Comparison of ENCODE assay signal across 10 mouse cellular contexts in genomic region chr6:120820144-120820543, GRCm38 (mm10). TPM values are rescaled to one million over a fixed set of nuclear protein-coding genes. Genes with fewer than 3 reads are reported as not detected.
DNase-seq lines count a peak whose midpoint lies in the region; ATAC-seq lines count a peak whose summit lies in the region.
"Had no signal": no experiment of that assay in that cellular context is flagged by ENCODE, and none has a peak within 500 bp of the region (broad histone marks: within the 10 kb centered on the region; RNA-seq: fewer than 3 reads in every experiment).

No protein-coding gene starts in this region.

- H3K9me3 ChIP-seq in embryonic facial prominence, embryonic 12.5 days = no peaks in the 10 kb centered on the region
- peaks cover 6% of the 10 kb centered on the region; the same call in 1 of the 2 replicates for H3K9me3 ChIP-seq in embryonic facial prominence, embryonic 10.5 days
- no peaks in the 10 kb centered on the region for H3K9me3 ChIP-seq in neural tube, embryonic 14.5 days (ENCODE audit: control insufficient read depth, low read length)
- H3K9me3 ChIP-seq in stomach, embryonic 16.5 days (replicated peaks; ENCODE audit: control insufficient read depth, low read length) = no peaks in the 10 kb centered on the region
- H3K9me3 ChIP-seq: hindbrain, embryonic 15.5 days had no signal

- no peak overlapping the region for H3K9ac ChIP-seq in embryonic facial prominence, embryonic 12.5 days
- H3K9ac ChIP-seq in neural tube, embryonic 14.5 days (replicated peaks; ENCODE audit: low read depth, low read length) = no peak overlapping the region
- H3K9ac ChIP-seq in stomach, embryonic 16.5 days (ENCODE audit: low read length) = no peak overlapping the region
- H3K9ac ChIP-seq: hindbrain, embryonic 15.5 days had no signal

- H3K27ac ChIP-seq in embryonic facial prominence, embryonic 12.5 days = no peak overlapping the region
- H3K27ac ChIP-seq in embryonic facial prominence, embryonic 10.5 days (replicated peaks) = no peak overlapping the region
- H3K27ac ChIP-seq in neural tube, embryonic 14.5 days (ENCODE audit: low read depth, low read length) = no peak overlapping the region
- no peak overlapping the region for H3K27ac ChIP-seq in stomach, embryonic 16.5 days (ENCODE audit: low read length)
- H3K27ac ChIP-seq: hindbrain, embryonic 15.5 days had no signal

- peaks cover 23% of the 10 kb centered on the region for H3K36me3 ChIP-seq in embryonic facial prominence, embryonic 12.5 days
- H3K36me3 ChIP-seq in embryonic facial prominence, embryonic 10.5 days (replicated peaks) = peaks cover 27% of the 10 kb centered on the region
- peaks cover 11% of the 10 kb centered on the region for H3K36me3 ChIP-seq in neural tube, embryonic 14.5 days (ENCODE audit: control insufficient read depth, insufficient read depth, low read length)
- H3K36me3 ChIP-seq in stomach, embryonic 16.5 days (ENCODE audit: control insufficient read depth, insufficient read depth, low read length) = peaks cover 16% of the 10 kb centered on the region

- H3K4me2 ChIP-seq in embryonic facial prominence, embryonic 12.5 days (replicated peaks) = 0 out of 2 replicates have a peak overlapping the region, but pooled peaks have one; percentile 7
- peak overlapping the region; percentile 4; the same call in 1 of the 2 replicates for H3K4me2 ChIP-seq in neural tube, embryonic 14.5 days (ENCODE audit: low read depth, low read length)
- H3K4me2 ChIP-seq in stomach, embryonic 16.5 days (ENCODE audit: low read depth, low read length) = peak overlapping the region; percentile 24; the same call in 1 of the 2 replicates

- DNase-seq in embryonic facial prominence, embryonic 10.5 days (ENCODE audit: low spot score) = no peak
- DNase-seq in neural tube, embryonic 10.5 days (ENCODE audit: extremely low spot score, low spot score) = no peak
- DNase-seq in kidney, postnatal 4 days = peak; percentile 11 to 35
- DNase-seq in frontal cortex, postnatal 10 days (ENCODE audit: low spot score in 2 of 2) = no peak
- no peak for DNase-seq in retina, embryonic 14.5 days (ENCODE audit: low spot score)
- DNase-seq: right cerebral cortex, postnatal 14 days had no signal

- no peak overlapping the region for H3K4me3 ChIP-seq in embryonic facial prominence, embryonic 12.5 days
- no peak overlapping the region for H3K4me3 ChIP-seq in embryonic facial prominence, embryonic 10.5 days
- H3K4me3 ChIP-seq in neural tube, embryonic 14.5 days (ENCODE audit: low read depth, low read length) = no peak overlapping the region
- no peak overlapping the region for H3K4me3 ChIP-seq in stomach, embryonic 16.5 days (replicated peaks; ENCODE audit: low read length)
- H3K4me3 ChIP-seq: hindbrain, embryonic 15.5 days had no signal

- H3K4me1 ChIP-seq in embryonic facial prominence, embryonic 12.5 days = peaks cover 9% of the 10 kb centered on the region
- peaks cover 10% of the 10 kb centered on the region for H3K4me1 ChIP-seq in embryonic facial prominence, embryonic 10.5 days
- H3K4me1 ChIP-seq in neural tube, embryonic 14.5 days (ENCODE audit: control insufficient read depth, insufficient read depth, low read length) = peaks cover 6% of the 10 kb centered on the region; the same call in 1 of the 2 replicates
- peaks cover 6% of the 10 kb centered on the region for H3K4me1 ChIP-seq in stomach, embryonic 16.5 days (ENCODE audit: control insufficient read depth, insufficient read depth, low read length)

- no peak for ATAC-seq in embryonic facial prominence, embryonic 12.5 days (ENCODE audit: insufficient number of reproducible peaks, insufficient read depth, low FRiP score, low TSS enrichment)
- ATAC-seq in neural tube, embryonic 14.5 days (ENCODE audit: low read depth) = no peak
- no peak for ATAC-seq in stomach, embryonic 16.5 days (ENCODE audit: insufficient read depth, low FRiP score)

- 81% methylated on average over 5 of the region's 5 CpGs for WGBS in embryonic facial prominence, embryonic 12.5 days
- 90% methylated on average over 5 of the region's 5 CpGs for WGBS in embryonic facial prominence, embryonic 10.5 days
- WGBS in neural tube, embryonic 14.5 days = 94% methylated on average over 5 of the region's 5 CpGs
- WGBS in stomach, embryonic 16.5 days = 79% methylated on average over 5 of the region's 5 CpGs

- H3K27me3 ChIP-seq in embryonic facial prominence, embryonic 12.5 days = no peaks in the 10 kb centered on the region
- no peaks in the 10 kb centered on the region for H3K27me3 ChIP-seq in embryonic facial prominence, embryonic 10.5 days (replicated peaks; ENCODE audit: low read depth, poor library complexity, severe bottlenecking)
- no peaks in the 10 kb centered on the region for H3K27me3 ChIP-seq in neural tube, embryonic 14.5 days (ENCODE audit: control insufficient read depth, insufficient read depth, low read length)
- no peaks in the 10 kb centered on the region for H3K27me3 ChIP-seq in stomach, embryonic 16.5 days (ENCODE audit: control insufficient read depth, insufficient read depth, low read length)
- H3K27me3 ChIP-seq: hindbrain, embryonic 15.5 days had no signal

RNA-seq across cellular contexts. Expression of gene Atp6v1e1, which starts 2.4 kb away (rescaled TPM):
- polyA plus RNA-seq in embryonic facial prominence, embryonic 12.5 days (2016; fragmentation: Nextera tagmentation; extraction: Ambion mirVana) = 121 TPM in 2 replicates
- polyA plus RNA-seq in embryonic facial prominence, embryonic 10.5 days (2016; fragmentation: Nextera tagmentation; extraction: Ambion mirVana) = 116 and 117 TPM in 2 replicates
- 316 and 335 TPM in 2 replicates for polyA plus RNA-seq in neural tube, embryonic 14.5 days (2014; fragmentation: Nextera tagmentation; extraction: Ambion mirVana)
- polyA plus RNA-seq in stomach, embryonic 16.5 days (2015; fragmentation: Nextera tagmentation; extraction: Ambion mirVana) = 163 and 173 TPM in 2 replicates

RNA-seq across cellular contexts. Expression of gene Bcl2l13, which starts 15.9 kb away (rescaled TPM):
- 37.1 TPM in 2 replicates for polyA plus RNA-seq in embryonic facial prominence, embryonic 12.5 days (2016; fragmentation: Nextera tagmentation; extraction: Ambion mirVana)
- 45.1 and 49.7 TPM in 2 replicates for polyA plus RNA-seq in embryonic facial prominence, embryonic 10.5 days (2016; fragmentation: Nextera tagmentation; extraction: Ambion mirVana)
- polyA plus RNA-seq in neural tube, embryonic 14.5 days (2014; fragmentation: Nextera tagmentation; extraction: Ambion mirVana) = 22.3 and 27.5 TPM in 2 replicates
- polyA plus RNA-seq in stomach, embryonic 16.5 days (2015; fragmentation: Nextera tagmentation; extraction: Ambion mirVana) = 27.9 and 29.6 TPM in 2 replicates

RNA-seq across cellular contexts. Expression of gene Slc25a18, which starts 46.8 kb away (rescaled TPM):
- polyA plus RNA-seq in embryonic facial prominence, embryonic 12.5 days (2016; fragmentation: Nextera tagmentation; extraction: Ambion mirVana) = 0.24 and 0.34 TPM in 2 replicates
- 0.20 and 0.28 TPM in 2 replicates for polyA plus RNA-seq in embryonic facial prominence, embryonic 10.5 days (2016; fragmentation: Nextera tagmentation; extraction: Ambion mirVana)
- polyA plus RNA-seq in neural tube, embryonic 14.5 days (2014; fragmentation: Nextera tagmentation; extraction: Ambion mirVana) = 17.2 and 29.1 TPM in 2 replicates
- 0.09 and 0.19 TPM in 2 replicates for polyA plus RNA-seq in stomach, embryonic 16.5 days (2015; fragmentation: Nextera tagmentation; extraction: Ambion mirVana)

Comparison
In these comparisons a context has a peak if more than half of its experiments do, and no peak if none do; other contexts are left out.
1. DNase-seq: peak in kidney, postnatal 4 days (2 of 2); none in embryonic facial prominence, embryonic 10.5 days (single experiment), neural tube, embryonic 10.5 days (single experiment), frontal cortex, postnatal 10 days (0 of 2) and retina, embryonic 14.5 days (single experiment).
2. RNA of gene Slc25a18, which starts 46.8 kb away (polyA plus RNA-seq): 17.2 to 29.1 TPM in neural tube, embryonic 14.5 days; 0.24 to 0.34 TPM in embryonic facial prominence, embryonic 12.5 days, 0.20 to 0.28 TPM in embryonic facial prominence, embryonic 10.5 days and 0.09 to 0.19 TPM in stomach, embryonic 16.5 days; every median in the first group is over 10 times any median in the second.
3. Peak in every context shown above with its lines, with median percentiles within 50 percentile points of each other: H3K4me2 ChIP-seq.